Mouse (Mus musculus): ENCODE data around the gene Slc16a12.

DNA sequence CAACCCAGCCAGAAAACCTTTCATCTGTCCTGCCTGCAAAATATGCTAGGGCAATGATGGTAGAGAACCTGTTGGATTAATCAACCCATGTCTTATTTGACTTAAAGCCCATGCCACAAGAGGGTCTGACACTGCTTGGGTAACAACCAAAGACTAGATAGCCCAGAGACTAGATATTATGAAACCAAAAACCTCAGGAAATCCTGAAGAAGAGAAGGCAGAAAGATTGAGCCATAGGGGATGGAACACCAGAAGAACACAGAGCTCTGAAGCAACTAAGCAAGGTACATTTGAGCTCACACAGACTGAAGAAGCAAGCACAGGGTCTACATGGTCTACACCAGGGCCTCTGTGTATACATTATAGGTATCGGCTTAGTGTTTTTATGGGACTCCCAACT, 31.9 kb upstream of the Slc16a12 start:
- no peak for TF ChIP-seq CTCF (IDR thresholded peaks at IDR 0.05; ENCODE audit: control insufficient read depth, insufficient read depth, insufficient replicate concordance, low read depth, low read length)
- TF ChIP-seq POLR2A (IDR thresholded peaks at IDR 0.05; ENCODE audit: control insufficient read depth, low read depth, low read length): no peak
